Mouse (Mus musculus) olfactory bulb, adult 2 months (tissue): Measurements from ENCODE around the gene Ern1.

Experiments
- CTCF ChIP-seq: fragments of 200-500 bp; IDR thresholded peaks from 2 replicates; pipeline ENCODE4 v1.5.1; 2012; ENCODE audit warnings: low read depth, mild to moderate bottlenecking, low read length, moderate library complexity; ENCODE audit not compliant: insufficient read depth
- POLR2A ChIP-seq: fragments of 200-500 bp; IDR thresholded peaks from 2 replicates; pipeline ENCODE4 v1.6.1; 2012; ENCODE audit warnings: mild to moderate bottlenecking, low read depth, low read length, moderate library complexity; ENCODE audit not compliant: insufficient read depth

GRCm38 (mm10) chr11:106351253-106351652, 136.4 kb downstream of the Ern1 start:
- TF ChIP-seq POLR2A (no peak), CTCF (no peak)
